Mouse (Mus musculus): ENCODE measurements around the gene Fam25c.
A peak's percentile ranks its signal among the peaks of the same experiment; 100 is the strongest.
"Not testable (repeated sequence)": the region's sequence is repeated elsewhere in the genome, so short reads cannot be mapped to it uniquely, and the experiment has no call there.

Gene Fam25c

GRCm38 (mm10) chr14:34355301-34355700, at the start of gene Fam25c:
Fam25c (minus strand) TSS chr14:34355433.
- no peak for DNase-seq

- no peak for DNase-seq
Measured at GRCm38 (mm10) chr14:34403424-34403823, 48.2 kb upstream of the Fam25c start.

GRCm38 (mm10) chr14:34402871-34403270, 47.6 kb upstream of the Fam25c start:
- DNase-seq, result no peak

- peak; percentile 77 for DNase-seq
Measured at GRCm38 (mm10) chr14:34401135-34401534, 45.9 kb upstream of the Fam25c start.

GRCm38 (mm10) chr14:34400021-34400420, 44.8 kb upstream of the Fam25c start:
- no peak for DNase-seq

- DNase-seq, result no peak
Measured at GRCm38 (mm10) chr14:34399301-34399700, 44.1 kb upstream of the Fam25c start.

GRCm38 (mm10) chr14:34398901-34399300, 43.7 kb upstream of the Fam25c start:
- no peak for DNase-seq

- DNase-seq, result no peak
Measured at GRCm38 (mm10) chr14:34397871-34398270, 42.6 kb upstream of the Fam25c start.

- DNase-seq, result no peak
Measured at GRCm38 (mm10) chr14:34393295-34393694, 38.1 kb upstream of the Fam25c start.

- no peak for DNase-seq
Measured at GRCm38 (mm10) chr14:34382921-34383704, 27.9 kb upstream of the Fam25c start.

GRCm38 (mm10) chr14:34378560-34379331, 23.5 kb upstream of the Fam25c start:
- no peak for DNase-seq

- no peak for DNase-seq
Measured at GRCm38 (mm10) chr14:34377121-34377520, 21.9 kb upstream of the Fam25c start.

- no peak for DNase-seq
Measured at GRCm38 (mm10) chr14:34375941-34376340, 20.7 kb upstream of the Fam25c start.

- no peak for DNase-seq
Measured at GRCm38 (mm10) chr14:34375415-34375904, 20.2 kb upstream of the Fam25c start, which contains the start of gene Mmrn2. Mmrn2 (plus strand) TSS chr14:34375465.

- DNase-seq, result no peak
Measured at GRCm38 (mm10) chr14:34374577-34374976, 19.3 kb upstream of the Fam25c start, which contains the start of gene Sncg. Sncg (minus strand) TSS chr14:34374789.

- no peak for DNase-seq
Measured at GRCm38 (mm10) chr14:34373581-34373980, 18.3 kb upstream of the Fam25c start.

- DNase-seq, result no peak
Measured at GRCm38 (mm10) chr14:34372646-34373045, 17.4 kb upstream of the Fam25c start.

GRCm38 (mm10) chr14:34371763-34372162, 16.5 kb upstream of the Fam25c start:
- no peak for DNase-seq

- DNase-seq, result no peak
Measured at GRCm38 (mm10) chr14:34370921-34371320, 15.7 kb upstream of the Fam25c start.

- no peak for DNase-seq
Measured at GRCm38 (mm10) chr14:34370203-34370602, 15.0 kb upstream of the Fam25c start.

GRCm38 (mm10) chr14:34365147-34365507, 9.9 kb upstream of the Fam25c start:
- no peak for DNase-seq

GRCm38 (mm10) chr14:34364254-34365146, 9.3 kb upstream of the Fam25c start:
- DNase-seq, result not testable (repeated sequence)
